Mouse (Mus musculus) heart, postnatal 0 days (tissue): Measurements from ENCODE around the gene Ikbke.

ENCODE experiments used
- CTCF ChIP-seq: IDR thresholded peaks from 2 replicates; pipeline ENCODE4 v1.5.1; 2016; ENCODE audit warnings: antibody characterized with exemption, control low read depth, low read depth
- EP300 ChIP-seq: IDR thresholded peaks from 2 replicates; pipeline ENCODE4 v1.6.1; 2016; ENCODE audit warnings: antibody characterized with exemption, low read depth

DNA sequence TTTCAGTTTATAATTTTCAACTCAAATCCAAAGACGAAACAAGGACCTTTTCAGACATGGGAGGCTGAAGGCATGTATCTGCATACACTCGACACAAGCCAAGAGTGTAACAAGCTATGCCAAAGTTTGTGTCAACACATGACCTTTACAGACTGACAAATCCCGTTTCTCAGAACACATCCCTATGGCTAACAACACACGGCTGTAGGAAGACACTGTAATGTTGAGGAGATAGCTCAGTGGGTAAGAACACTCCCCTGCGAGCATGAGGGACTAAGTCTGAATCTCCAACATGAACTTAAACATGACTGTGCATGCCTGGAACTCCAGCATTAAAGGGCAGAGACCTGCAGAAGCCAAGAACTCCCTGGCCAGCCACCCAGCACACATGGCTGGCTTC, 73.1 kb downstream of the Ikbke start:
- TF ChIP-seq CTCF: no peak
- no peak for TF ChIP-seq EP300
